Mouse (Mus musculus): ENCODE measurements around the gene Chst11. TPM values are rescaled to one million over a fixed set of nuclear protein-coding genes. Genes with fewer than 3 reads are reported as not detected.

Chst11 gene
- polyA plus RNA-seq, 1 experiment = 12.1 TPM

DNA sequence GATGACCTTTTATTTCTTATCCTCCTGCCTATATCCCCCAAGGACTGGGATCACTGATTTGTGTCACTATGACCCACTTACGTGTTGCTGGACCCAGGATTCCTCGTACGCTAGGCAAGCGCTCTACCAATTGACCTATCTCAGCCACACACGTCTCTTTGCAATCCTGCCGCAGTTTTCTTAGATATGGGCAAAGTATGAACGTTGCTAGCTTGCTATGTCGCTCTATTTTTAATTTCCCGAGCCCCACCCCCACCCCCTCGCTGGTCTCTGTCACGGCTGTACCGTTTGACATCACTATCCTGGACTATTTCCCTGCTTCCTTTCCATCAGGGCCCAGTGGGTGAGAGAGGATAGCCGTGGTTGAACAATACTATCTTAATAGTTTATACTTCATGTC, 31.5 kb downstream of the Chst11 start:
- Histone ChIP-seq H3K36me3 (ENCODE audit: control insufficient read depth, insufficient read depth) (no peaks in the 10 kb centered on the region), H3ac (ENCODE audit: control insufficient read depth, insufficient read length) (no peak overlapping the region), H3K27me3 (ENCODE audit: control insufficient read depth, insufficient read depth, insufficient read length) (no peaks in the 10 kb centered on the region), H3K79me2 (ENCODE audit: control insufficient read depth, insufficient read depth) (peaks cover 19% of the 10 kb centered on the region), H3K4me3 (no peak overlapping the region), H3K4me2 (ENCODE audit: low read depth) (no peak overlapping the region)
- TF ChIP-seq TCF3 (IDR thresholded peaks at IDR 0.05; ENCODE audit: insufficient read length, low read depth) (no peak), POLR2AphosphoS2 (IDR thresholded peaks at IDR 0.05; ENCODE audit: insufficient read length, low read depth) (no peak), CEBPB (IDR thresholded peaks at IDR 0.05; ENCODE audit: insufficient read depth, poor library complexity, severe bottlenecking) (no peak), MYOG (IDR thresholded peaks at IDR 0.05; ENCODE audit: control insufficient read depth in 1 of 3, insufficient read depth in 1 of 3, insufficient read length in 2 of 3, low read depth in 2 of 3) (no peak)

DNA sequence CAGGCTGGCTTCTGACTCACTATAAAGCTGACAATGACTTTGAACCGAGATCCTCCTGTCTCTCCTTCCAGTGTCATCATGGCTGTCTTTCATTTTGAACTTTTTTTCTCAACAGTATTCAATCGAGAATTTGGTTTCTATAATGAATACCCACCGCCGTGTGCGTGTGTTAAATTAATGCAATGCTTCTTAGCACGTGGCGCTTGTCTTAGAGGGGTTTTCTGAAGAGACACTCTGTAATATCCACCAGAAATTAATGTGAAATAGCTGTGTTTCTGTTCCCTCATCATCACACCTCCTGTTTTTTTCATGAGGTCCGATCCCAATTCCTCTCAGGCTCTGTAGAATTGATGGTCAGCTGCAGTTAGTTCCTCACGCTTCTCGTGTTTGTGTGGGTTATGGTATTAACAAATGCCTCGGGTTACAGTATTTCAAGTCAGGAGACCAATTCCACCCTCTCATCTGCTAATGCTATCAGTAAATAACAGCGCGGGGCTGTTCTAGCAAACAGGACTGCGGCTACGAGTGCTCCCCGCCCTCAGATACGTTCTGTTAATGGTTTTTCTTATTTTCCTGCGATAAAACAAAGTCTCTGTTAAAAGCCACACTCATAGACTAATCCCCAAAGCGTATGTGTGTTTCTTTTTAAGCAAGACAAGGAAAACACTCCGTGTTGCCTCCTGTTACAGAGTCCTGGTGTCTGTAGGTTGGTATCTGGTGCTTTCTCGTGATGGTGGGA, 32.6 kb downstream of the Chst11 start:
- H3K4me3 ChIP-seq = no peak overlapping the region
- no peaks in the 10 kb centered on the region for H3K27me3 ChIP-seq (ENCODE audit: control insufficient read depth, insufficient read depth, insufficient read length)
- no peak overlapping the region for H3K4me2 ChIP-seq (ENCODE audit: low read depth)
- TF ChIP-seq TCF12 (IDR thresholded peaks at IDR 0.05; ENCODE audit: insufficient read depth, poor library complexity, severe bottlenecking) (no peak), POLR2AphosphoS2 (IDR thresholded peaks at IDR 0.05; ENCODE audit: insufficient read length, low read depth) (no peak), REST (IDR thresholded peaks at IDR 0.05; ENCODE audit: insufficient read depth, insufficient read length) (no peak), MYOD1 (IDR thresholded peaks at IDR 0.05; ENCODE audit: control insufficient read depth in 1 of 3, insufficient read length in 2 of 3, low read depth in 2 of 3) (no peak), POLR2A (IDR thresholded peaks at IDR 0.05; ENCODE audit: insufficient read length, low read depth) (no peak), TCF3 (IDR thresholded peaks at IDR 0.05; ENCODE audit: insufficient read length, low read depth) (no peak), CEBPB (IDR thresholded peaks at IDR 0.05; ENCODE audit: insufficient read depth, poor library complexity, severe bottlenecking) (no peak), MYOG (IDR thresholded peaks at IDR 0.05; ENCODE audit: control insufficient read depth in 1 of 3, insufficient read depth in 1 of 3, insufficient read length in 2 of 3, low read depth in 2 of 3) (no peak), E2F4 (IDR thresholded peaks at IDR 0.05; ENCODE audit: insufficient read depth) (no peak), USF1 (IDR thresholded peaks at IDR 0.05; ENCODE audit: low read depth) (no peak), SRF (IDR thresholded peaks at IDR 0.05; ENCODE audit: control insufficient read depth, insufficient read length, low read depth) (no peak), MAX (IDR thresholded peaks at IDR 0.05; ENCODE audit: low read depth) (no peak)
- peaks cover 19% of the 10 kb centered on the region for H3K79me2 ChIP-seq (ENCODE audit: control insufficient read depth, insufficient read depth)
- H3ac ChIP-seq (ENCODE audit: control insufficient read depth, insufficient read length) = no peak overlapping the region
- H3K36me3 ChIP-seq (ENCODE audit: control insufficient read depth, insufficient read depth) = no peaks in the 10 kb centered on the region

DNA sequence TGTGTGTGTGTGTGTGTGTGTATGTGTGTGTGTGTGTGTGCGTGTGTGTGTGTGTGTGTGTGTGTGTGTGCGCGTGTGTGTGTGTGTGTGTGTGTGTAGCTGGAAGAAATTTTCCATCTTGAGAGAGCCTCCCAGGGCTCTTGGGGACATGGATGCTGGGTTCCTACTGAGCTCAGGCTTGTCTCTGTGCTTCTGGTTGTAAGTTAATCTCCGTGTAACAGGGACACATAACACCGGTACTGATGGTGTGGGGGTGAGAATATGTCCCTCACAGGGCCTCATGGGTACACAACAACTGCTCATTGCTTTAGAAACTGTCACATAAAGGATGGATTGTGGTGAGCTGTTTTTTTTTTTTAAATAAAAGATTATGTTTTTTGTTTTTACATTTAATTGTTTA, 33.2 kb downstream of the Chst11 start:
- no peak overlapping the region for H3ac ChIP-seq (ENCODE audit: control insufficient read depth, insufficient read length)
- no peaks in the 10 kb centered on the region for H3K27me3 ChIP-seq (ENCODE audit: control insufficient read depth, insufficient read depth, insufficient read length)
- H3K4me2 ChIP-seq (ENCODE audit: low read depth) = no peak overlapping the region
- H3K79me2 ChIP-seq (ENCODE audit: control insufficient read depth, insufficient read depth) = peaks cover 19% of the 10 kb centered on the region
- no peaks in the 10 kb centered on the region for H3K36me3 ChIP-seq (ENCODE audit: control insufficient read depth, insufficient read depth)
- H3K4me3 ChIP-seq = no peak overlapping the region
- TF ChIP-seq USF1 (IDR thresholded peaks at IDR 0.05; ENCODE audit: low read depth) = no peak
- TF ChIP-seq POLR2AphosphoS2 (IDR thresholded peaks at IDR 0.05; ENCODE audit: insufficient read length, low read depth) = no peak
- TF ChIP-seq TCF12 (IDR thresholded peaks at IDR 0.05; ENCODE audit: insufficient read depth, poor library complexity, severe bottlenecking) = no peak
- no peak for TF ChIP-seq CEBPB (IDR thresholded peaks at IDR 0.05; ENCODE audit: insufficient read depth, poor library complexity, severe bottlenecking)
- no peak for TF ChIP-seq SRF (IDR thresholded peaks at IDR 0.05; ENCODE audit: control insufficient read depth, insufficient read length, low read depth)
- TF ChIP-seq E2F4 (IDR thresholded peaks at IDR 0.05; ENCODE audit: insufficient read depth) = no peak
- no peak for TF ChIP-seq TCF3 (IDR thresholded peaks at IDR 0.05; ENCODE audit: insufficient read length, low read depth)
- no peak for TF ChIP-seq MYOG (IDR thresholded peaks at IDR 0.05; ENCODE audit: control insufficient read depth in 1 of 3, insufficient read depth in 1 of 3, insufficient read length in 2 of 3, low read depth in 2 of 3)
- no peak for TF ChIP-seq MYOD1 (IDR thresholded peaks at IDR 0.05; ENCODE audit: control insufficient read depth in 1 of 3, insufficient read length in 2 of 3, low read depth in 2 of 3)
- TF ChIP-seq REST (IDR thresholded peaks at IDR 0.05; ENCODE audit: insufficient read depth, insufficient read length) = no peak
- TF ChIP-seq POLR2A (IDR thresholded peaks at IDR 0.05; ENCODE audit: insufficient read length, low read depth) = no peak
- TF ChIP-seq MAX (IDR thresholded peaks at IDR 0.05; ENCODE audit: low read depth) = no peak

DNA sequence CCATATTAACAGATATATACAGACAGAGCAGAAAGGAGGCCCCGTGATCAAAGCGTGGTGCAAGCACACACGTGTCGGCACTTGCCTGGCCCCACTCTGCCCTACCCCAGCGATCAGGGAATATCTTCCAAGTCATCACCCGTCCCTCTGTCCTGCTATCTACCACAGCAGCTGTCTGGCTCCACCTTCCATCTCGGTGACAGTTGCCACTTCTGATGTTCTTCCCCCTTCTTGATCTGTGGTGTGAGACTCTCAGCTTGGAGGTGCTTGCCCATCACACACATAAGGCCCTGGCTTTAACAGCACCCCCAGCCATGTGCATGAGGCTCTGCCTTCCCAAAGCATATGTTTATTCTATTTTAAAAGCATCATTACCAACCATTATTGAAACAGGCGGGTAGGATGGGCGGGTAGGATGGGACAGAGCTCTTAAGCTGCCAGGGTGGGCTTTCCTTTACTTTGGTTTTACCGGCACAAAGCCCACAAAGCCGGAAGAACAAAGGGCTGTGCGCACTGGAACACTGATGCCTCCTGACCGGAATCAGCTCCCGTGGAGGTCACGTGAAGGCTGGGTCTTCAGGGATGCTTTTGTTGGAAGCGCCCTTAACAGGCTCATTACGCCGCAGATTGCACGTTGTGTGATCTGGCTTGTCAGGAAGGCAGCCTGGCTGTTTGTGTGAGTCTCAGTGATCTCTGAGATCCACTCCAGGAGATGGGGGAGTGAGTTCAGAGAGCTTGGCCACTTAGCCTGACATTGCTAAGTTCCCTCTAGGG, 34.4 kb downstream of the Chst11 start:
- Histone ChIP-seq H3K4me3 (no peak overlapping the region), H3ac (ENCODE audit: control insufficient read depth, insufficient read length) (no peak overlapping the region), H3K36me3 (ENCODE audit: control insufficient read depth, insufficient read depth) (no peaks in the 10 kb centered on the region), H3K4me2 (ENCODE audit: low read depth) (no peak overlapping the region), H3K27me3 (ENCODE audit: control insufficient read depth, insufficient read depth, insufficient read length) (no peaks in the 10 kb centered on the region), H3K79me2 (ENCODE audit: control insufficient read depth, insufficient read depth) (peaks cover 12% of the 10 kb centered on the region)
- TF ChIP-seq REST (IDR thresholded peaks at IDR 0.05; ENCODE audit: insufficient read depth, insufficient read length) = no peak
- TF ChIP-seq E2F4 (IDR thresholded peaks at IDR 0.05; ENCODE audit: insufficient read depth) = no peak
- no peak for TF ChIP-seq USF1 (IDR thresholded peaks at IDR 0.05; ENCODE audit: low read depth)
- no peak for TF ChIP-seq POLR2A (IDR thresholded peaks at IDR 0.05; ENCODE audit: insufficient read length, low read depth)
- TF ChIP-seq MYOG (IDR thresholded peaks at IDR 0.05; ENCODE audit: control insufficient read depth in 1 of 3, insufficient read depth in 1 of 3, insufficient read length in 2 of 3, low read depth in 2 of 3) = peak in 2 of 3 experiments; percentile 10 to 77
- TF ChIP-seq POLR2AphosphoS2 (IDR thresholded peaks at IDR 0.05; ENCODE audit: insufficient read length, low read depth) = no peak
- TF ChIP-seq SRF (IDR thresholded peaks at IDR 0.05; ENCODE audit: control insufficient read depth, insufficient read length, low read depth) = no peak
- no peak for TF ChIP-seq MAX (IDR thresholded peaks at IDR 0.05; ENCODE audit: low read depth)
- TF ChIP-seq MYOD1 (IDR thresholded peaks at IDR 0.05; ENCODE audit: control insufficient read depth in 1 of 3, insufficient read length in 2 of 3, low read depth in 2 of 3) = peak in 2 of 3 experiments; percentile 13 to 54
- TF ChIP-seq TCF12 (IDR thresholded peaks at IDR 0.05; ENCODE audit: insufficient read depth, poor library complexity, severe bottlenecking) = no peak
- no peak for TF ChIP-seq CEBPB (IDR thresholded peaks at IDR 0.05; ENCODE audit: insufficient read depth, poor library complexity, severe bottlenecking)
- peak; percentile 10 for TF ChIP-seq TCF3 (IDR thresholded peaks at IDR 0.05; ENCODE audit: insufficient read length, low read depth)

All from myocyte (in vitro differentiated cells).